Mouse (Mus musculus) CH12F3 (cell line): Measurements from ENCODE around the gene Nup107.

Experiments used
- in situ Hi-C: fragments of 300-500 bp; cut with MboI; formaldehyde crosslinking; loops from 2 replicates; pipeline ENCODE4 v1.14.3; 2020; ENCODE audit warnings: low sequenced_read_pairs

The Nup107 gene

DNA sequence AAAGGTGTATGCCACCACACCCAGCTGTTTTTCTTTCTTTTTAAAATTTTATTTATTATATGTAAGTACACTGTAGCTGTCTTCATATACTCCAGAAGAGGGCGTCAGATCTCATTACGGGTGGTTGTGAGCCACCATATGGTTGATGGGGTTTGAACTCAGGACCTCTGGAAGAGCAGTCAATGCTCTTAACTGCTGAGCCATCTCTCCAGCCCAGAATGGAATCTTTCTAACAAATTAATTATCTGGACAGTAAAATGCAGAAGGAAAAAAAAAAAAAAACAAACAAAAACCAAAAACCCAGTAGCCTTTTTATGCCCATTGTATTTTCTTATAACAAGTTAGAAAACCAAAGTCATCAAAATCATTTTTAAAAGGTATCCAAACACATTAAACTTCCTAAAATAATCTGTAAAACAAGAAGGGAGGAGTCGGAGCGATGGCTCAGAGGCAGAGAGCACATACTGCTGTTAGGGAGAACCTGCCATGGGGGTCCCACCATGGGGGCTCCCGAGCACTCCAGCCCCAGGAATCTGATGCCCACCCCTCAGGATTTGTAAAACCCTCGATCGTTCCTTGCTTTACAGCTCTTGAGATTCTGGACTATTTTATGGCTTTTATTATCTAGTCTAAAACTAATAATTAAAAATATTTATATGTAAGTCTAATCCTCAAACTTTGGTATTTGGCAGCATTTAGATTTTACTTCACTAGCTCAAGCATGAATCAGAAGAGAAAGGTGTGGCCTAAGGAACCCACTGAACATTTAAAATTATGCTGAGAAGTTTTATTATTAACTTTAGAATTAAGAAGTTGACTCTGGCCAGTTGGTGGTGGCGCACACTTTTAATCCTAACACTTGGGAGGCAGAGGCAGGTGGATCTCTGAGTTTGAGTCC, 38.5 kb downstream of the Nup107 start:
- in situ Hi-C loops = no loop called here

- in situ Hi-C loops = no loop called here
Observed at GRCm38 (mm10) chr10:117752851-117753647, 39.5 kb downstream of the Nup107 start.

- in situ Hi-C loops = no loop called here
Observed at GRCm38 (mm10) chr10:117752304-117752821, 40.1 kb downstream of the Nup107 start.

DNA sequence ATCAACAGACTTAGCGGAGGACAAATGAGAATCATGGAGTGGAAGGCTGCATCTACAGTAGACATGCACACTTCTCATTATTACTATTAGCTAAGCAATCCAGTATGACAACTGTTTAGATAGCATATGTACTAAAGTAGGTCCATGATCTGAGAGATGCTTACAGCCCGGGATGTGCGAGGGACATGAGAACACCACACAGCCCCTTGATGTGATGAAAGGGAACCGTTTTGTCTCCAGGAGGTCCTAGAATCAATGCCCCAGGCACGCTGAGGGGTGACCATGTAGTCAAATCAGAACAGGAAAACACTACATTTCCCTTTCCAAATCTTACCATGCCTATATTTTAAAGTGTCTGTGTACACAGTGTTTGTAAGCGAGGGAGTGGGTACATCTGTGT, 40.8 kb downstream of the Nup107 start:
- in situ Hi-C loops = no loop called here

DNA sequence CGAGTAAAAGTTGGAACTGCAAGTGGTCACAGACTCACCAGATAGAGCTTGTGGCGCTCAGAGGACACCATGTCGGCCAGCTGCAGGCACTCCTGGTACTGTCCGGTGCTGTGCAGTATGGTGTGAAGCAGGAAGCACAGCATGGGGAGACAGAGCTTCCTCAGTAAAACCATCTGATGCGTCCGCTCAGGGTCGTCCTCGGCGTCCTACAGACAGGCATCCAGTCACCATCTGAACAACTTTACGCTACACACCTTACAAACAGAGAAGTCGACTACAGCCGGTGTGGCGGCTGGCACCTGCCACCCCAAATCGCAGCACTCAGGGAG, 41.3 kb downstream of the Nup107 start:
- in situ Hi-C loops = no loop called here

DNA sequence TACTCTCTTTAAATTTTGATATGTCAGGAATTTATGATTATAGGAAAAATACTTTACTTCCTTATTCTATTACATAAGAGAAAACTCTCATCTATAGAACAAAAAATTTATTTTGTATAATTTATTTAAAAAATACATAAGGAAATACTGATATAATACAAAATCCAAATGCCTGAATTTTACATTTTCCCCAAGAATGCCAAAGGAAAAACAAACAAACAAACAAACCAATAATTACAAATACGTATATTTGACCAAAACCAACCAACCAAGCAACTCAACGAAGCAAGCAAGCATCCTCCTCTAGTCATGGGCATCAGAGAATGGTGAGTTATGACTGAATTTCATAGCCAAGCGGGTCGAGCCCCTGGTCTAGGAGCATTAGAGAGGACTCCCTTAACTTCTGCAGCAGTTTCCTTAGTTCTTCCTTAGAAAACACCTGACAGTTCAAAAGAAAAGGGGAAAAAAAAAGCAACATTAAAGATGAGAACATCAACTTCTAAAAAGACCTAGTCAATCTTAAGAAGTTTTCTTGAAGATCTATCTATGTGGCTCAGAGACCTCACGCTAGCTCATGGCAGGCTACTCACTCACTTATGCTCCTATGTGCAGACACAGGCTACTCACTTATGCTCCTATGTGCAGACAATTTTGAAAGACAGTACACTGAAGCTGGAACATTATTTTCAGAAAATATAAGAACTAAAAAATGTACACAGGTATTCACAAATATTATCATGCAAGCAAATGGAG, 41.8 kb downstream of the Nup107 start:
- in situ Hi-C loops = no loop called here

DNA sequence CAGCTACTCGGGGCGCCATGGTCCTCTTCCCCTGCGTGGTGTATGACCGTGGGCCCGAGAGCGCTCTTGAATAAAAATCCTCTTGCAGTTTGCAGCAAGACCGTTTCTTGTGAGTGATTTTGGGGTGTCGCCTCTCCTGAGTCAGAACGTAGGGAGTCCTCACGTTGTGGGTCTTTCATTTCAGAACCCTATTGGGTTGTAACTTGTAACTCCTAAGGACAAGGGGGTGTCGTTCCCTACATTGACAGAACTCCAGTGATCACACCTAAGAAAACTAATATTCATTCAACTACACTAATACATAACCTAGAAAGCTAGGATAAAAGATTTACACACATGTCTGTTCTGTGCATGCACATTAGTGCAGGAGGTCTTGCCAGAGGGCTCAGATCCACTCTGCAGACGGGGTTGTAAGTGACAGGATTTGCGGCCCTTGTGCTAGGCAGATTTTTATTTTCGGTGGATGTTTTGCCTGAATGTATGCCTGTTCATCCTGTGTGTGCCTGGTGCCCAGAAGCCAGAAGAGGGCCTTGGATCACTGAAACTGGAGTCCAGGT, 42.6 kb downstream of the Nup107 start:
- in situ Hi-C loops = loop anchor here (25.0 kb wide), 1 partner anchor 612 kb away; the partner anchor contains the start of gene Gm9049

- in situ Hi-C loops = loop anchor here (25.0 kb wide), 1 partner anchor 613 kb away; the partner anchor contains the start of gene Gm9049
Observed at GRCm38 (mm10) chr10:117749050-117749686, 43.3 kb downstream of the Nup107 start.

DNA sequence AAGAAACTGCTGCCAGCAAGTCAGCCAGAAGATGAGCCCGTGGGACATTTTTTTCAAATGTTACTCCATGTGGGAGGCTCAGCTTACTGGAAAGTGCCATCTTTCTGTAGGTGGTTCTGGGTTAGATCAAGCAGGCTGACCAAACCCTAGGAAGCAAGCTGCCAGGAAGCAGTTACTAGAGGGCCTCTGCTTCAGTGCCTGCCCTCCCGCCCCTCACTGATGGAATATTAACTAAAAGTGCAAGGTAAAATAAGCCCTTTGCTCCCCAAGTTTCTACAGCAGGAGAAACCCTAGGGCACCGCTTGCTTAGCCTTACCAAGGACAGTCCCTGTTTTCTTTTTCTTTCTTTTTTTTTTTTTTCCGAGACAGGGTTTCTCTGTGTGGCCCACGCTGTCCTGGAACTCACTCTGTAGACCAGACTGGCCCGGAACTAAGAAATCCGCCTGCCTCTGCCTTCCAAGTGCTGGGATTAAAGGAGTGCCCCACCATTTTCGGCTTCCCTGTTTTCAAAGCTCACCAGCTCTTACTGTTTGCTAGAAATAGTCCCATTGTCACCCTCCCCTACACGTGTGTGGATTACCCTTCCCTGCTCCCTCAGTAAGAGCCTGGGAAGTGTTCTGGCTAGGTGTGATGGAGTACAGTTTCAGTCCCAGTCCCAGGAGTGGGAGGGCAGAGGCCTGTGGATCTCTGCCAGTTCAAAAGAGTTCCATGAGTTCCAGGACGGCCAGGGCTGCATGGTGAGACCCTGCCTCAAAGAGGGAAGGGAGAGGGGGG, 44.0 kb downstream of the Nup107 start:
- in situ Hi-C loops = loop anchor here (25.0 kb wide), 1 partner anchor 614 kb away; the partner anchor contains the start of gene Gm9049

DNA sequence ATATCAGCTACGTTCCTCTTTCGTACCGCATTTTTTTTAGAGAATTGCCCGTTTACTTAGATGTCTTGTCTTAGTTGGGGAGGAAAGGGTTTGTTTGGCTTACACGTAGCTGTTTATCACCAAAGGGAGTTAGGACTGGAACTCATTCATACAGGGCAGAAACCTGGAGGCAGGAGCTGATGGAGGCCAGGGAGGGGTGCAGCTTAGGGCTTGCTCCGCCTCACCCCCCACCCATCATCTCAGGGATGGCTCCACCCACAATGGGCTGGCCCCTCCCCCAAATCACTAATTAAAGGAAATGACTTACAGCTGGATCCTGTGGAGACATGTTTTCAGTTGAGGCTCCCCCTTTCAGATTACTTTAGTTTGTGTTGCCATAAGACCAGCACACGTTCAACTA, 44.8 kb downstream of the Nup107 start:
- in situ Hi-C loops = loop anchor here (25.0 kb wide), 1 partner anchor 615 kb away; the partner anchor contains the start of gene Gm9049

- in situ Hi-C loops = loop anchor here (25.0 kb wide), 1 partner anchor 616 kb away; the partner anchor contains the start of gene Gm9049
Observed at GRCm38 (mm10) chr10:117746297-117746883, 46.1 kb downstream of the Nup107 start, which contains the start of gene Slc35e3. Slc35e3 (minus strand) TSS chr10:117746365.

DNA sequence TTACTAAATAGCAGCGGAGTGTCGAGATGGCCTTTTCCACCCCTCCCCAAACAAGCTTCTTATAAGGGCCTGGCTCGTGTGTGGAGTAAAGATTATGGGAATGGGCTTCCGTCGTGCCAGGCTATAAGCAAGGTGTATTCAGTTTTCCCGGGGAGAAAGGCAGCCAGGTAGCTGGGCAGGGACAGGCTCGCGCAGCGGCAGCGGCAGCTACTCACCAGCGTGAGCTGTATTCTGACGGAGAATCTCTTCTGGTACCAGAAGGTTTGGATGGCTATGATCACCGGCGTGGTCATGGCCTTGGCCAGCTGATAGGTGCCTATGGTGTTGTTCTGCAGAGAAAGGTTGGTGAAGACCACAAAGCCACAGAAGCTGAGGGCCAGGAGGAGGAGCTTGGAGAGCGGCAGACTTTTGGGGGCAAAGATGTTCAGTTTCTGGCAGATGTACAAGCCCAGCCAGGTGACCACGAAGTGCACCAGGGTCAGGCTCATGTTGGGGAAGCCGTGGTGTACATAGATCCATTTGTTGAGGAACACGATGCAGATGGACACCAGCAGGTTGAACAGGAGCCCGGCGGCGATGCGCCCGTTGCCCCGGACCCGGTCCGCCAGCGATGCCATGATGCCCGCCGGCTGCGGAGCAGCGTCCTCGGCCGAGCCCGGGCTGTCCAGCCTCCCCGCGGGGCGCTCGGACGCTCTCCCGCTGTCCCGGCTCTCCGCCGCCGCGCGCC, 46.8 kb downstream of the Nup107 start:
- in situ Hi-C loops = loop anchor here (25.0 kb wide), 1 partner anchor 617 kb away; the partner anchor contains the start of gene Gm9049

GRCm38 (mm10) chr10:117743917-117744316, 48.6 kb downstream of the Nup107 start:
- in situ Hi-C loops = loop anchor here (25.0 kb wide), 1 partner anchor 618 kb away; the partner anchor contains the start of gene Gm9049

GRCm38 (mm10) chr10:117743182-117743581, 49.3 kb downstream of the Nup107 start:
- in situ Hi-C loops = loop anchor here (25.0 kb wide), 1 partner anchor 619 kb away; the partner anchor contains the start of gene Gm9049

DNA sequence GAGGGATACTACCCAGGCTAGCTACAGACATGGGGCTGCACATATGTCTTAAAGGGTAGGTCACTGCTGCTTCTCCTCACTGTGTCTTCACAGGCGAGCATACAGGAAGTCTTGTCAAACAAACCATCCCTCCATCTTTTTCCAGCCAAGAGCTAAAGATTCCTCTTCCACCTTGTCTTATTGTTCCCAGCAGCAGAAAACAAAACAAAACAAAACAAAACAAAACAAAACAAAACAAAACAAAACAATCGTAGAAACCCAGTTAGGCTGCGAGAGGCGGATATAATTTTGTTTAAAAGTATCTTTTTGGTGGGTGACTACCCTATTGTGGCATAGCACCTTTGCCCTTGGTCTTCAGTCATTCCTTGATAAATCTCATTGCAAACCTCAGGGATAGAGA, 49.9 kb downstream of the Nup107 start:
- in situ Hi-C loops = loop anchor here (25.0 kb wide), 1 partner anchor 620 kb away; the partner anchor contains the start of gene Gm9049

GRCm38 (mm10) chr10:117741698-117742475, 50.6 kb downstream of the Nup107 start:
- in situ Hi-C loops = loop anchor here (25.0 kb wide), 1 partner anchor 620 kb away; the partner anchor contains the start of gene Gm9049

DNA sequence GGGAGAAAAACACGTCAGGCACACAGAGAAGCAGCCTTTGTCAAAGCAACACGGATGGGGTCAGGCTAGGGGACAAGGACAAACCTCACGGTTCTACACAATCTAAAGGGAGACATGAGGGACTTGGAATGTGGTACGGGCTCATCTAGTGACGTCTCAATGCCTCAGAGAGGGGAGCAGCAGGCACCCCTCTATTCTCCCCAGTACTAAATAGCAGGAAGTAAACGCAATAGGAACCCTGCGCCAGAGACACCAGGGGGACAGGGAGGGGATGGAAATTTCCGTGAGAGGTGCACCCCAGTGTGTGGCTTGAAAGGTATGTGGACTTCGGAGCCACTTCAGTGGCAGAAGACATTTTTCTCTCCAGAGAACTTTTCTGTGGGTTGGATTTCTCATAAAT, 51.6 kb downstream of the Nup107 start:
- in situ Hi-C loops = loop anchor here (25.0 kb wide), 1 partner anchor 621 kb away; the partner anchor contains the start of gene Gm9049
